Mouse (Mus musculus) hindbrain, postnatal 0 days (tissue): ENCODE data around the gene Nsrp1. TPM values are rescaled to one million over a fixed set of nuclear protein-coding genes. Genes with fewer than 3 reads are reported as not detected.

Experiments
- ATAC-seq: fragments of 200-750 bp; cut with Nextera tagmentation; 2 replicates; pipeline ENCODE4 v1.8.0; 2017; ENCODE audit warnings: mild to moderate bottlenecking, moderate TSS enrichment, moderate library complexity
- DNase-seq: peaks from one replicate; pipeline ENCODE4 v3.0.0-alpha.2; 2015; ENCODE audit warnings: low spot score
- H3K27ac ChIP-seq: fragments of 300-500 bp; sonication (generic); 2 replicates; pipeline ENCODE4 v1.5.1; 2014; ENCODE audit warnings: mild to moderate bottlenecking
- H3K27me3 ChIP-seq: fragments of 300-500 bp; sonication (generic); 2 replicates; pipeline ENCODE4 v1.6.1; 2014; ENCODE audit warnings: low read length, mixed read lengths; ENCODE audit not compliant: insufficient read depth
- H3K36me3 ChIP-seq: fragments of 300-500 bp; sonication (generic); 2 replicates; pipeline ENCODE4 v1.6.1; 2014; ENCODE audit warnings: low read length, mixed read lengths; ENCODE audit not compliant: insufficient read depth
- H3K4me1 ChIP-seq: fragments of 300-500 bp; sonication (generic); 2 replicates; pipeline ENCODE4 v1.6.1; 2014; ENCODE audit warnings: antibody characterized with exemption, low read length, mixed read lengths; ENCODE audit not compliant: insufficient read depth
- H3K4me2 ChIP-seq: fragments of 300-500 bp; sonication (generic); 2 replicates; pipeline ENCODE4 v1.6.1; 2014; ENCODE audit warnings: low read depth, mild to moderate bottlenecking, low read length, moderate library complexity, mixed read lengths
- H3K4me3 ChIP-seq: fragments of 300-500 bp; sonication (generic); 2 replicates; pipeline ENCODE4 v1.5.1; 2014; ENCODE audit warnings: low read length
- H3K9ac ChIP-seq: fragments of 300-500 bp; sonication (generic); replicated peaks from 2 replicates; pipeline ENCODE4 v1.6.1; 2014; ENCODE audit warnings: mild to moderate bottlenecking, low read length, moderate library complexity, mixed read lengths
- H3K9me3 ChIP-seq: fragments of 300-500 bp; sonication (generic); 2 replicates; pipeline ENCODE4 v1.6.1; 2016; ENCODE audit warnings: low read length, mixed read lengths
- CTCF ChIP-seq: IDR thresholded peaks from 2 replicates; pipeline ENCODE4 v1.5.1; 2016; ENCODE audit warnings: antibody characterized with exemption, control low read depth, low read depth
- WGBS: fragments of 180-500 bp; shearing (Covaris S2); extraction: QIAGEN DNeasy Blood & Tissue Kit; methylation state at CpG from one replicate; pipeline ENCODE4 v1.1.7; 2014; 5-methylcytosine and 5-hydroxymethylcytosine counted together
- polyA plus RNA-seq: library from polyadenylated mRNA; unstranded; fragments of >200 nt; fragmentation: Nextera tagmentation; extraction: Ambion mirVana; gene quantifications from 2 replicates; pipeline ENCODE4 v1.2.1, GENCODE M21; 2015
- total RNA-seq: library from RNA; depleted of rRNA; stranded (reverse); fragments of >200 nt; gene quantifications from 2 replicates; pipeline ENCODE4 v1.2.3, GENCODE M21; 2014

Nsrp1 gene
- total and polyA plus RNA-seq, 2 experiments from 2014 or later: 2.2 to 58.1 TPM

DNA sequence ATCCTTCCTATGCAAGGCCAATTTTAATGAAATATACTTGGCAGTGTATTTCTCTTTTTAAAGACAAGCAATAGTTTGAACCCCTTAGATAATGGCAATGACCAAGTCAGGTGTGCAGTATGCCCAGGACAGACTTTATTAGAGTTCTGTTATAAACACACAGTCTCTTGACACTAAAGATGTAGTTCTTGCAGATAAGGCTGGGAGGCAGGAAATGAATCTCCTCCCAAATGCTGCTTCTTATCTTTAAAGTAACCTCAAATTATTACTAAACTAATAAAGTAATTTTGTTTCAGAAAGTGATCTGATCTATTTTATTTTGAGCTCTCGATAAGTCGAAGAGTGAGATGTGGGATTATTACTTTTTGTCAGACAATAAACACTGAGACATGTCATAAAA, 14.8 kb downstream of the Nsrp1 start:
- no peaks in the 10 kb centered on the region for H3K36me3 ChIP-seq
- no peak overlapping the region for H3K4me2 ChIP-seq
- H3K4me3 ChIP-seq: no peak overlapping the region
- 97% methylated on average over 2 of the region's 2 CpGs for WGBS
- no peaks in the 10 kb centered on the region for H3K9me3 ChIP-seq
- TF ChIP-seq CTCF: no peak
- DNase-seq (no peak), ATAC-seq (no peak)
- H3K4me1 ChIP-seq: no peaks in the 10 kb centered on the region
- no peaks in the 10 kb centered on the region for H3K27me3 ChIP-seq
- no peak overlapping the region for H3K9ac ChIP-seq
- no peak overlapping the region for H3K27ac ChIP-seq

DNA sequence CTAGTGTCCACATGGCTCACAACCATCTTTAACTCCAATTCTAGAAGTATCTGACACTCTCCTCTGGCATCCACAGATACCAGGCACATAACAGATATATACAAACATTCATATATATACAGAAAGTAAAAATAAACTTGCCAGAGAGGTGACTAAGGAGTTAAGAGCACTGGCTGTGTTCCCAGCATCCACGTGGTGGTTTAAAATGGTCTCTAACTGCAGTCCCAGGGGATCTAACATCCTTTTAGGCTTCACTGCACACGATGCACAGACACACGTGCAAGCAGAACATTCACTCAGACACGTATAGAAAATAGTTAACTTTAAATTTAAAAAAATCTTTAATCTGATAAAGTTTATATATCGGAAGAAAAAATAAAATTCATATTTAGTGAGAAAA, 16.3 kb downstream of the Nsrp1 start:
- WGBS: 41% methylated on average over 5 of the region's 5 CpGs
- no peaks in the 10 kb centered on the region for H3K9me3 ChIP-seq
- H3K27ac ChIP-seq: no peak overlapping the region
- no peaks in the 10 kb centered on the region for H3K36me3 ChIP-seq
- H3K4me2 ChIP-seq: no peak overlapping the region
- H3K27me3 ChIP-seq: no peaks in the 10 kb centered on the region
- no peak overlapping the region for H3K4me3 ChIP-seq
- H3K4me1 ChIP-seq: no peaks in the 10 kb centered on the region
- DNase-seq (no peak), ATAC-seq (no peak)
- no peak overlapping the region for H3K9ac ChIP-seq
- no peak for TF ChIP-seq CTCF

DNA sequence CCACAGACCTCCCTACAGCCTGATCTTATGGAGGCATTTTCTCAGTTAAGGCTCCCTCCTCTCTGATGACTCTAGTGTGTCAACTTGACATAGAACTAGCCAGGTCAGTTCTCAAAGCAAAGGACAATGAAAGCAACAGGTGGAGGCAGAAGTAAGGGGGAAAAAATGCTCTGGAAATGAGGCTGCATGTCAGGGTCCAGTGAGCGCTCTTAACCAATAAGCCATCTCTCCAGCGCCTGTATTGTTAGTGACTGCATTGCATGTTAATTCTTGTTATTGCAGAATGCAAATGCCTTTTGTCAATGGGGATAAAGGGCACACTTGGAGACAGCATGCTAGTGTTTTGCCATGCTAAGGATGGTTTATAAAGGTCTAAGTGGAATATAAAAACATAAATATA, 35.4 kb downstream of the Nsrp1 start:
- Histone ChIP-seq H3K4me1 (no peaks in the 10 kb centered on the region), H3K36me3 (peaks cover 20% of the 10 kb centered on the region), H3K27me3 (no peaks in the 10 kb centered on the region), H3K4me3 (no peak overlapping the region), H3K9ac (no peak overlapping the region), H3K4me2 (no peak overlapping the region), H3K9me3 (no peaks in the 10 kb centered on the region), H3K27ac (no peak overlapping the region)
- TF ChIP-seq CTCF: no peak
- DNase-seq (no peak), ATAC-seq (no peak)
- 74% methylated on average over 2 of the region's 2 CpGs for WGBS

DNA sequence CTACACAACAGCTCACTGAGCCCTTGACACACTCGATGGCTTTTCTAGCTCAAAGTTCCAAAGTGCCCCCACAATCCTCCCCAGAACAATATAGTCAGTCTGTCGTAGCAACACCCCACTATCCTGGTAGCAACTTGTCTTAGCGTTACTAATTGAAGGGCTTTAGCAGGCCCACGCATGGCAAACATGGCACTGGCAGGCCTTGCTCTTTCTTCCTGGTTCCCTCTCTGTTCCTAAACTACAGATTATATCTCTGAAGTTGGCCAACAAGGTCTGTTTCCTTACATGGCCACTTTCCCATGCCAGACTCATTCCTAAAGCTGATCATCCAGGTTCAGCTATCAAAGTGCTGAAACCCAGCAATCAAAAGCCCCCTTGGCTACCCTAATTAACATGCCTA, 36.3 kb downstream of the Nsrp1 start:
- no peak overlapping the region for H3K27ac ChIP-seq
- H3K36me3 ChIP-seq: peaks cover 17% of the 10 kb centered on the region; the same call in 1 of the 2 replicates
- H3K9me3 ChIP-seq: no peaks in the 10 kb centered on the region
- DNase-seq: no peak
- H3K4me2 ChIP-seq: no peak overlapping the region
- H3K4me3 ChIP-seq: no peak overlapping the region
- H3K4me1 ChIP-seq: no peaks in the 10 kb centered on the region
- no peak overlapping the region for H3K9ac ChIP-seq
- no peaks in the 10 kb centered on the region for H3K27me3 ChIP-seq
- TF ChIP-seq CTCF: no peak
- WGBS: 76% methylated on average over 4 of the region's 4 CpGs
- no peak for ATAC-seq

DNA sequence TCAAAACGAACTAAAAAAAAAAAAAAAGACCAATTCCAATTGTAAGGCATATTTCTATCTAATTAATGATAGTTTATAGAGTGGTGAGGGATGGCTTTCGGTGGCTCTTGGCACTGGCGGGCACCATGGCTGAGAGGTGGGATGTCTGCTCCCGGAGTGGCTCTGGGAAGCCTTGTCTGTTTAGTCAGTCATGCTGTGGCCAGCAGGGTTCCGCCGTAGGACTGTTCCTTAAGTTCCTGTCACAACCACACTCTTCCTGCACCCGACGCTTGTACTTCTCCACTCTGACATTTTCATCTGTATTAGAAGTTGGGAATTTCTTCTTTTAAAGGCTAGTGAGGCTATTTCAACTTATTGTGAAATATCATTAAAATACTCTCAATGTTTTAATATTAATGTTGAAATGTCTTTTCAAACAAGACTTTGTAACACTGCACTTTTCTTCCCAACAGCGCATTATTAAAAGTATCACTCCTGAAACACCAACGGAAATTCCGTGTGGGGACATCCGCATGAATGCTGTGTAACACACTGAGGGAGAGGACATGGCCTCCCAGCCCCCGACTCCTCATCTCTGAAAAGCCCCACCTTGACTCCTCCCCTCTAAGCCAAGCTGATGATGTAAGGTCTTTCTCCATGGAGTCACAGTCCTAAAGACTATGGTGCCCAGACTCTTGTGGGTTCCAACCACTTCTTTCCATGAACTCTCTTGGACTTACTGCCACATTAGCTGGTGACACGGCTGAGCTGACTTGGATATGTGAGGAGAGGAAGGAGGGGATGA, 46.9 kb downstream of the Nsrp1 start:
- ATAC-seq (no peak), DNase-seq (no peak)
- no peaks in the 10 kb centered on the region for H3K36me3 ChIP-seq
- WGBS: 74% methylated on average over 14 of the region's 14 CpGs
- no peak overlapping the region for H3K27ac ChIP-seq
- no peaks in the 10 kb centered on the region for H3K9me3 ChIP-seq
- no peak overlapping the region for H3K4me3 ChIP-seq
- H3K4me1 ChIP-seq: no peaks in the 10 kb centered on the region
- no peak overlapping the region for H3K4me2 ChIP-seq
- no peaks in the 10 kb centered on the region for H3K27me3 ChIP-seq
- no peak for TF ChIP-seq CTCF
- H3K9ac ChIP-seq: no peak overlapping the region

DNA sequence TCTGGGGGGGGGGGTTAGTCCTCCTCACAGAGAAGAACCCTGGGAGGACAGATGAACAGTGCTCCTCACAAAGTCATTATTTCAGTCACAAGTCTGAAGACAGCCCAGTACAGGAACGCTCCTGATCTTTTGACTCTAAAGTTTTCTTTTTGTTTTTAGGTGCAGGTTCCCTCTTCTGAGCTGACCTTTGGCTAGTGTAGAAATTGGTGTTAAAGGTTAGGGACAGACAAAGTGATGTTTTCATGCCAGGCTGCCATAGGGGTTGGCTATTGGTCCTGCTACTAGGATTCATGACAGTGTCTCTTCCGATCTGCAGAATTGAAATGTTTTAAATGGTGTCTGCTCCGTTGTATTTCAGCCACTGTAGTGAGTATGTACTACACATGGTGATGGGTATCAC, 50.1 kb downstream of the Nsrp1 start:
- DNase-seq (no peak), ATAC-seq (no peak)
- no peak overlapping the region for H3K4me2 ChIP-seq
- H3K27ac ChIP-seq: no peak overlapping the region
- no peaks in the 10 kb centered on the region for H3K9me3 ChIP-seq
- no peak overlapping the region for H3K4me3 ChIP-seq
- H3K36me3 ChIP-seq: no peaks in the 10 kb centered on the region
- no peaks in the 10 kb centered on the region for H3K27me3 ChIP-seq
- H3K4me1 ChIP-seq: no peaks in the 10 kb centered on the region
- no peak for TF ChIP-seq CTCF
- WGBS: 85% methylated on average over 3 of the region's 3 CpGs
- H3K9ac ChIP-seq: no peak overlapping the region

DNA sequence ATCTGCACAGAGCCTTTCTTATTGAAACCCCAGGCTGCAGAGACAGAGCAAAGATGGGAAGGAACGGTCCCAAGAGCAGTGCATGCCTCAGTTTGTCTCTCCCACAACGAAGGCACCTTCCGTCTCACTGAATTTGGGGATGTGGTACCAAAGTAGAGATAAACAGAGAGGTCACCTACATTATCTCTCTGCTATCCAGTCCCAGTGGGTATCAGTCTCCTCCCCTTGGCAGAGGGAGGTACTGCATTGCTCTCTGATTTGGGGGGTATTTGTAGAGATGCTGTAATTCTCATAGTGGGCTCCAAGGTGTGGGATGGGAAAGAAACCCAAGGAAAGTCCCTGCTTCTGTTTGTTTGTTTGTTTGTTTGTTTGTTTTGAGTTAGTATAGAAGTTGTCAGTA, 51.7 kb downstream of the Nsrp1 start:
- Histone ChIP-seq H3K27me3 (no peaks in the 10 kb centered on the region), H3K9me3 (no peaks in the 10 kb centered on the region), H3K9ac (no peak overlapping the region), H3K4me3 (no peak overlapping the region), H3K36me3 (no peaks in the 10 kb centered on the region), H3K4me2 (no peak overlapping the region), H3K4me1 (no peaks in the 10 kb centered on the region), H3K27ac (no peak overlapping the region)
- ATAC-seq (no peak), DNase-seq (no peak)
- WGBS: 72% methylated on average over 3 of the region's 3 CpGs
- peak; percentile 37; the same call in 1 of the 2 replicates for TF ChIP-seq CTCF
